Mouse (Mus musculus) cerebellum, postnatal 14 days (tissue): ENCODE data around the gene Ngf.

Experiments used
- DNase-seq, 2 experiments: peaks; one replicate each; pipeline ENCODE4 v3.0.0; 2021; ENCODE audit warnings: mixed read lengths in 2 of 2

Gene Ngf

GRCm38 (mm10) chr3:102508455-102508854, 38.7 kb downstream of the Ngf start:
- peak; percentile 50 to 60 for DNase-seq

DNA sequence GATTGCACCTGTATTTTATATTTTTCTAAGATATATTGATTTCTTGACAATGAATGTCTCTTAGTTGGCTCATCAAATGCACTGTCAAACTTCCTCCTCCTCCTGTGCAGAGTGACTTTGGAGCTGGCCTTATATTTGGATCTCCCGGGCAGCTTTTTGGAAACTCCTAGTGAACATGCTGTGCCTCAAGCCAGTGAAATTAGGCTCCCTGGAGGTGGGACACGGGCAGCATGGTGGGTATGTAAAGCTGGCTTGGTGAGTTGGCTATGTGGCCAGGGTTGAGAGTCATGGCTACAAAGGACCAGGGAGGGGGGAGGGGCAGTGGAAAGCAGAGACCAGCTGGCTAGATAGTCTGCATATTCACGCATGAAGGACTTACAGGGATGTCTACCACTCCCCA, 39.9 kb downstream of the Ngf start:
- no peak for DNase-seq

GRCm38 (mm10) chr3:102516937-102517336, 47.2 kb downstream of the Ngf start:
- no peak for DNase-seq

GRCm38 (mm10) chr3:102521061-102521460, 51.3 kb downstream of the Ngf start:
- no peak for DNase-seq

- DNase-seq, result no peak
These were observed 54.0 kb downstream of the Ngf start for GRCm38 (mm10) chr3:102523711-102524110.

GRCm38 (mm10) chr3:102524951-102525350, 55.2 kb downstream of the Ngf start:
- no peak for DNase-seq

DNA sequence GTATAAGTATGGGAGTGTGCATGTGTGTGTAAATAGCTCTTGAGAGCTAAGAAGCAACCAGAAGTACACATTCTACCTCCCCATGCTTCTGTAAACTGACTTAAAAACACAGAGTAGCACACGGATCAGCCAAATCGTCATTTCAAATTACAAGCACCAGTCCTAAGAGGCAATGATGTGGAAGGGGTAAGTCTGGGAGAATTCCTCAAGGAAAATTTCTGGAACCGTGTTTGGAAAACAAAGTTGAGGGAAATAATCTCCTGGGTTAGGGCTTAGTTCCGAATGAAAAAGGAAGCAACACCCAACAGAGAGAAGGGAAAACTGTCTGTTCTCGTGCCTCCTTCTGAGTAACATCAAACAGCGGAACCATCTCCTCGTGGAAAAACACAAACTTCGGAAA, 56.1 kb downstream of the Ngf start:
- no peak for DNase-seq

- peak in 1 of 2 experiments; percentile 6 for DNase-seq
These were observed 56.8 kb downstream of the Ngf start for GRCm38 (mm10) chr3:102526481-102526880.

- no peak for DNase-seq
These were observed 65.0 kb downstream of the Ngf start for GRCm38 (mm10) chr3:102534744-102535143.

DNA sequence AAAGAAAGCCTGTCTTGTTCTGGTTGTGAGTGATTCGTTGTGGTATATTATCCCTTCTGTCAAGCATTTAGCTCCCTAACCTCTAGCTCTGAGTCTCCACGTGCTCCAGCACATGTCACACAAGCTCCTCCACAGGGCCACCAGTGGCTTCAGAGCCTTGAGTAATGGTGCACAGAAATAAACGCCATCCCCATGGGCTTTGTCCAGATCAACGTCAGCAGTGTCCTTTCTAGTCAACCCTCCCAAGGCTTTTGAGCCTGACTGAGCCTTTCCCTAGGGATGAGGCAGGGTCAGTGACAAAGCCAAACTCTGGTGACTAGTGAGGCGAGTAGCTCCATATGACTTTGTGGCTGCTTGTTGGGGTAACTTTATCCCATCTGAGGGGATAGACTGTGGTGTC, 73.9 kb downstream of the Ngf start:
- DNase-seq, result no peak

- DNase-seq, result no peak
These were observed 77.8 kb downstream of the Ngf start for GRCm38 (mm10) chr3:102547536-102547935.

- DNase-seq, result no peak
These were observed 84.4 kb downstream of the Ngf start for GRCm38 (mm10) chr3:102553935-102554670.

- DNase-seq, result no peak
These were observed 86.4 kb downstream of the Ngf start for GRCm38 (mm10) chr3:102556108-102556507.

GRCm38 (mm10) chr3:102556645-102557044, 86.9 kb downstream of the Ngf start:
- DNase-seq, result no peak
